Mouse (Mus musculus) thymus, adult 18-20 months (tissue): Measurements from ENCODE around the gene Arap2.

ENCODE experiments used
- DNase-seq, 2 experiments: peaks; one replicate each; pipeline ENCODE4 v3.0.0; 2022; ENCODE audit warnings: mixed read lengths in 2 of 2

Arap2 gene

GRCm38 (mm10) chr5:62618286-62618685 lies 147.7 kb downstream of the Arap2 start:
- DNase-seq = no peak

DNA sequence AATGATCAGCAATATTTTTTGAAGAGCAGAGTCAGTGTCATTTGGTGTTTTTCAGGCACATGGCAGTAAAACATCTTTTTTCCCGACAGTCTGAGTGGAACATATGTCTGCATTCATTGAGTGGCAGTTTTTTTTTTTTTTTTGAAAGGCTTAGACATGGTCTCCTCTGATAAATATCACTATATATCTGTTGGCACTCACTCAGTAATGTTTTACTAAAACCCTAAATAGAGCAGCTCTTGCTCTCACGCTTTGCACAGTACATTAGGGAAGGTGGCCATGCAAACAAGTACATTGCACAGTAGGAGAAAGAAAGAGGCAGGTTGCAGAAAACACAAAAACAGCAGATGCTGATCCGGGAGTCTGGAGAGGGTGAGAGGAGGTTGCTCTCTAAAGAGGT lies 154.0 kb downstream of the Arap2 start:
- DNase-seq = no peak

DNA sequence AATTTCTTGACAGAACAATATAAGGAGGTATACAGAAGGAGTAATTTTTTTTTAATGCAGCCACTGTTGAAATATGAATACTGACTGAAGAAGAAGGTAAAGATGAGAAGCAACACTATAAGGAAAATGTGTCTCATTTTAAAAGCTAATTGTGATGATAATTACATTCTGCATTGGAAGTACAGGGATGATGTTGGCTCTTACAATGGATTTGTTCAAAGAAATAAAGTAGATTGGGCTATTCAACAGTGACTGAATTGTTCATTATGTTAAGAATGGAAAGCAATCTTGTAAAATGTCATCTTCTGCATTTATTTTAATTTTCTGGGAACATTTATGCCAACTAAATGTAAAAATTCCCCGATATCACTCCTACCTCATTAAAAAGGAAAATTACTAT lies 178.6 kb downstream of the Arap2 start:
- no peak for DNase-seq

DNA sequence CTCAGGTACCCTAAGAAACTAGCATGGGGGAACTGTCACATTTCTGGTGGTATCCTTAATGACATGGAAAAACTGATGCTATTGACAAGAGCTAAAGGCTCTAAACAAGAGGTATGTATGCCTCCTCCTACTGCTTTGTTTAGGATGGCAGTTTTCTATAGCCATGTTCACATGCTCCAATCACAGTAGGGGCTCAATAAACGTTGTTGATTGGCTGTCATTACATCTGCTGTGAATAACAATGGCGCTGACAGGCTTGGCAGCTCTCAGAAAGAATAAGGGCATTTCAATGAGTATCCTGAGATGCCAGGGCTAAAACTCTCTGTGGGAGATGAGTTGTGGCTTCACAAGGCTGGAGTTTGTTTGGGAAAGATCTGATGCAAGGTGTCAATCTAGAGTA lies 183.3 kb downstream of the Arap2 start:
- no peak for DNase-seq

GRCm38 (mm10) chr5:62581699-62582098 lies 184.3 kb downstream of the Arap2 start:
- DNase-seq = no peak

GRCm38 (mm10) chr5:62574336-62574844 lies 191.6 kb downstream of the Arap2 start:
- no peak for DNase-seq
